8 mouse cellular contexts compared by ENCODE assay signal in genomic region chr13:18717185-18717584, GRCm38 (mm10). TPM values are rescaled to one million over a fixed set of nuclear protein-coding genes. Genes with fewer than 3 reads are reported as not detected.
A peak's percentile ranks its signal among the peaks of the same experiment; 100 is the strongest.
DNase-seq lines count a peak whose midpoint lies in the region; ATAC-seq and TF ChIP-seq lines count a peak whose summit lies in the region.

TSS of gene Vps41 (plus strand) at chr13:18717286.

- H3K36me3 ChIP-seq in E14TG2a.4 (ENCODE audit: insufficient read depth, low read length), result no peaks in the 10 kb centered on the region
- H3K36me3 ChIP-seq in forebrain, embryonic 12.5 days (replicated peaks), result no peaks in the 10 kb centered on the region
- no peaks in the 10 kb centered on the region for H3K36me3 ChIP-seq in heart, postnatal 0 days (replicated peaks; ENCODE audit: control insufficient read depth, insufficient read depth, low read length)
- no peaks in the 10 kb centered on the region for H3K36me3 ChIP-seq in liver, embryonic 16.5 days (ENCODE audit: control insufficient read depth, insufficient read depth)
- no peaks in the 10 kb centered on the region for H3K36me3 ChIP-seq in neural tube, embryonic 13.5 days
- no peaks in the 10 kb centered on the region for H3K36me3 ChIP-seq in testis, adult 2 months (ENCODE audit: control insufficient read depth, insufficient read depth, low read length)

- WGBS in forebrain, embryonic 12.5 days, result under 1% methylated on average over 21 of the region's 21 CpGs
- under 1% methylated on average over 21 of the region's 21 CpGs for WGBS in heart, postnatal 0 days
- WGBS in liver, embryonic 16.5 days (ENCODE audit: insufficient replicate concordance), result 0% methylated on average over 21 of the region's 21 CpGs
- under 1% methylated on average over 21 of the region's 21 CpGs for WGBS in neural tube, embryonic 13.5 days

- H3K9me3 ChIP-seq in E14TG2a.4 (ENCODE audit: low read length), result no peaks in the 10 kb centered on the region
- no peaks in the 10 kb centered on the region for H3K9me3 ChIP-seq in forebrain, embryonic 12.5 days
- H3K9me3 ChIP-seq in heart, postnatal 0 days (replicated peaks; ENCODE audit: control insufficient read depth, low read length), result no peaks in the 10 kb centered on the region
- no peaks in the 10 kb centered on the region for H3K9me3 ChIP-seq in liver, embryonic 16.5 days (replicated peaks; ENCODE audit: control insufficient read depth, low read length)
- no peaks in the 10 kb centered on the region for H3K9me3 ChIP-seq in neural tube, embryonic 13.5 days

- peak; percentile 99 for ATAC-seq in forebrain, embryonic 12.5 days (ENCODE audit: low FRiP score)
- peak; percentile 98 for ATAC-seq in heart, postnatal 0 days (ENCODE audit: insufficient read depth, low read depth)
- ATAC-seq in liver, embryonic 16.5 days (ENCODE audit: low read depth), result peak; percentile 99
- ATAC-seq in neural tube, embryonic 13.5 days (ENCODE audit: low read depth), result peak; percentile 99

- peaks cover 9% of the 10 kb centered on the region for H3K4me1 ChIP-seq in E14TG2a.4 (replicated peaks; ENCODE audit: low read depth, low read length)
- H3K4me1 ChIP-seq in forebrain, embryonic 12.5 days, result peaks cover 8% of the 10 kb centered on the region
- no peaks in the 10 kb centered on the region for H3K4me1 ChIP-seq in heart, postnatal 0 days (ENCODE audit: control insufficient read depth, insufficient read depth)
- no peaks in the 10 kb centered on the region; the same call in 1 of the 2 replicates for H3K4me1 ChIP-seq in liver, embryonic 16.5 days (ENCODE audit: control insufficient read depth, low read depth, low read length)
- H3K4me1 ChIP-seq in neural tube, embryonic 13.5 days (replicated peaks), result peaks cover 13% of the 10 kb centered on the region
- H3K4me1 ChIP-seq in testis, adult 2 months (ENCODE audit: control insufficient read depth, insufficient read depth, low read length), result no peaks in the 10 kb centered on the region

- no peak within 1 kb of the TSS for H3K27ac ChIP-seq in forebrain, embryonic 12.5 days
- peak within 1 kb of the TSS; percentile 35; the same call in 1 of the 2 replicates for H3K27ac ChIP-seq in heart, postnatal 0 days (ENCODE audit: low read depth)
- H3K27ac ChIP-seq in liver, embryonic 16.5 days (ENCODE audit: low read length), result no peak within 1 kb of the TSS
- H3K27ac ChIP-seq in neural tube, embryonic 13.5 days (replicated peaks), result no peak within 1 kb of the TSS
- H3K27ac ChIP-seq in testis, adult 2 months (ENCODE audit: control insufficient read depth, insufficient read depth, low read depth, low read length), result peak within 1 kb of the TSS; percentile 44

- H3K4me3 ChIP-seq in E14TG2a.4 (replicated peaks; ENCODE audit: low read length), result peak within 1 kb of the TSS; percentile 91
- peak within 1 kb of the TSS; percentile 81 for H3K4me3 ChIP-seq in forebrain, embryonic 12.5 days (replicated peaks)
- peak within 1 kb of the TSS; percentile 95 for H3K4me3 ChIP-seq in heart, postnatal 0 days (ENCODE audit: low read depth, low read length)
- H3K4me3 ChIP-seq in liver, embryonic 16.5 days (ENCODE audit: low read depth, low read length), result peak within 1 kb of the TSS; percentile 86
- peak within 1 kb of the TSS; percentile 68 for H3K4me3 ChIP-seq in neural tube, embryonic 13.5 days
- peak within 1 kb of the TSS; percentile 96 for H3K4me3 ChIP-seq in testis, adult 2 months (ENCODE audit: control insufficient read depth, low read depth, low read length)

- peak; percentile 75 for DNase-seq in c-Kit-positive CD71-positive TER-119-positive erythroid progenitor cells, embryonic 14.5 days (ENCODE audit: low spot score)
- peak; percentile 83 for DNase-seq in heart, postnatal 0 days (ENCODE audit: low spot score)
- peak; percentile 74 to 84 for DNase-seq in kidney, postnatal 4 days

- no peaks in the 10 kb centered on the region for H3K27me3 ChIP-seq in E14TG2a.4 (ENCODE audit: insufficient read depth, low read length)
- no peaks in the 10 kb centered on the region for H3K27me3 ChIP-seq in forebrain, embryonic 12.5 days
- no peaks in the 10 kb centered on the region for H3K27me3 ChIP-seq in heart, postnatal 0 days (ENCODE audit: control insufficient read depth, insufficient read depth, low read length)
- no peaks in the 10 kb centered on the region for H3K27me3 ChIP-seq in liver, embryonic 16.5 days (ENCODE audit: control insufficient read depth, insufficient read depth, low read depth, low read length)
- no peaks in the 10 kb centered on the region for H3K27me3 ChIP-seq in neural tube, embryonic 13.5 days
- no peaks in the 10 kb centered on the region for H3K27me3 ChIP-seq in testis, adult 2 months (ENCODE audit: control insufficient read depth, insufficient read depth, low read length)

- peak within 1 kb of the TSS; percentile 59 for H3K4me2 ChIP-seq in forebrain, embryonic 12.5 days
- H3K4me2 ChIP-seq in heart, postnatal 0 days (ENCODE audit: low read depth, low read length), result peak within 1 kb of the TSS; percentile 75
- H3K4me2 ChIP-seq in liver, embryonic 16.5 days (ENCODE audit: low read depth, low read length), result peak within 1 kb of the TSS; percentile 63
- H3K4me2 ChIP-seq in neural tube, embryonic 13.5 days, result peak within 1 kb of the TSS; percentile 60

- peak; percentile 50; the same call in 1 of the 2 replicates for TF ChIP-seq POLR2A in testis, adult 2 months (IDR thresholded peaks at IDR 0.05; ENCODE audit: control insufficient read depth, low read depth, low read length)

- TF ChIP-seq CTCF in E14TG2a.4 (conservative IDR thresholded peaks at IDR 0.05; ENCODE audit: low read length), result no peak
- no peak for TF ChIP-seq CTCF in heart, postnatal 0 days (IDR thresholded peaks at IDR 0.05; ENCODE audit: low read depth)
- TF ChIP-seq CTCF in testis, adult 2 months (IDR thresholded peaks at IDR 0.05; ENCODE audit: control insufficient read depth, insufficient read depth, insufficient replicate concordance, low read depth, low read length), result no peak

- H3K9ac ChIP-seq in forebrain, embryonic 12.5 days, result peak within 1 kb of the TSS; percentile 73
- peak within 1 kb of the TSS; percentile 83 for H3K9ac ChIP-seq in heart, postnatal 0 days (replicated peaks; ENCODE audit: low read depth, low read length)
- H3K9ac ChIP-seq in liver, embryonic 16.5 days (ENCODE audit: low read depth, low read length), result peak within 1 kb of the TSS; percentile 86
- peak within 1 kb of the TSS; percentile 88 for H3K9ac ChIP-seq in neural tube, embryonic 13.5 days

- no peak for TF ChIP-seq EP300 in heart, postnatal 0 days (IDR thresholded peaks at IDR 0.05; ENCODE audit: low read depth)

RNA-seq across cellular contexts. Expression of gene Vps41, which starts in this region (rescaled TPM):
- 95.8 and 96.2 TPM in 2 replicates for polyA plus RNA-seq in forebrain, embryonic 12.5 days (2016; fragmentation: Nextera tagmentation; extraction: Ambion mirVana)
- 25.2 and 28.9 TPM in 2 replicates for total RNA-seq in heart, postnatal 0 days (2014; rRNA removed; ENCODE audit: low replicate concordance)
- polyA plus RNA-seq in heart, postnatal 0 days (2015; fragmentation: Nextera tagmentation; extraction: Ambion mirVana), result 29.9 and 32.6 TPM in 2 replicates
- 18.4 and 20.4 TPM in 2 replicates for polyA plus RNA-seq in liver, embryonic 16.5 days (2015; fragmentation: Nextera tagmentation; extraction: Ambion mirVana)
- polyA plus RNA-seq in neural tube, embryonic 13.5 days (2015; fragmentation: Nextera tagmentation; extraction: Ambion mirVana), result 108 and 117 TPM in 2 replicates
- 9.0 and 10.2 TPM in 2 replicates for polyA plus RNA-seq in testis, adult 2 months (2012; rRNA removed)

Comparison
In these comparisons a context has a peak if more than half of its experiments do, and no peak if none do; other contexts are left out.
1. H3K27ac ChIP-seq: peak in heart, postnatal 0 days (single experiment) and testis, adult 2 months (single experiment); none in forebrain, embryonic 12.5 days (single experiment), liver, embryonic 16.5 days (single experiment) and neural tube, embryonic 13.5 days (single experiment).
2. Peak in every context shown above with its lines, with median percentiles within 50 percentile points of each other: H3K4me3 ChIP-seq, DNase-seq, ATAC-seq, H3K4me2 ChIP-seq and H3K9ac ChIP-seq.